Mouse (Mus musculus): Measurements from ENCODE around the gene Spink2. TPM values are rescaled to one million over a fixed set of nuclear protein-coding genes. Genes with fewer than 3 reads are reported as not detected.

Gene Spink2
- total RNA-seq, 4 experiments from 2014 or later, result not detected

Other genes with a start within 250 kb of the Spink2 start
- gene Srp72, start 236.8 kb downstream of the Spink2 start, total RNA-seq (2022), result 100 to 1,000 TPM; 124 to 171 (median 156) TPM
- not detected for gene Arl9, start 207.4 kb downstream of the Spink2 start, total RNA-seq (2022)
- under 1 TPM in 2 of 4 experiments, not detected in 2; 0.23 to 0.24 TPM for gene Thegl, start 195.4 kb downstream of the Spink2 start, total RNA-seq (2022)
- 1 to 10 TPM; 1.5 to 4.1 (median 2.1) TPM for gene Hopx, start 96.3 kb downstream of the Spink2 start, total RNA-seq (2022)
- gene Rest, start 54.0 kb upstream of the Spink2 start, total RNA-seq (2022), result 10 to 100 TPM; 24.0 to 31.9 (median 26.4) TPM
- gene Noa1, start 98.6 kb upstream of the Spink2 start, total RNA-seq (2022), result 10 to 100 TPM; 25.0 to 29.8 (median 27.7) TPM
- 100 to 1,000 TPM in 2 of 4 experiments, 10 to 100 TPM in 2; 63.5 to 111 (median 85.4) TPM for gene Polr2b, start 98.7 kb upstream of the Spink2 start, total RNA-seq (2022)
- gene Igfbp7, start 196.6 kb upstream of the Spink2 start, total RNA-seq (2022), result 100 to 1,000 TPM; 532 to 639 (median 602) TPM

All from adrenal gland, adult 8-10 months (tissue).